Mouse (Mus musculus) lung, postnatal 0 days (tissue): ENCODE results near the gene Dcst2.

Experiments used
- CTCF ChIP-seq: IDR thresholded peaks from 2 replicates; pipeline ENCODE4 v1.5.1; 2016; ENCODE audit warnings: antibody characterized with exemption, mild to moderate bottlenecking
- EP300 ChIP-seq: IDR thresholded peaks from 2 replicates; pipeline ENCODE4 v1.6.1; 2016; ENCODE audit warnings: antibody characterized with exemption, mild to moderate bottlenecking, control low read depth

DNA sequence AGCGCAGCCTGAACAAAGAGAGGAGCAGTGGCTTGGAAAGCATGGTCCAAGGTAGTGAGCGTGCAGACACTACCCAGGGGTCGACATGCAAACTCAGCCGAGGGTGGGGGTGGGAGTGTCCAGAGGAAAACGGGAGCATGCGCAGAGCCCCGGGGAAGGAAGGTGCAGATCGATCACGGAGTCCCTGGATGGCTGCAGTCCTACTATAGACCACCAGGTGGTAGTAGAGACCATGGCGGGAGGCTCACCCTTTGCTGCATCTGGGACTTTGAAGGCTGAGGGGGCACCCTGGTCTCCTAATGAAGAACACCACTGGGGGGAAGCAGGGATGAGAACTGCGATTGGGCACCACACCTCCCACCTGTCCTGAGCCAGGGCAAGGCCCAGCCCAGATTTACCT, 21.3 kb upstream of the Dcst2 start:
- TF ChIP-seq CTCF (peak; percentile 95), EP300 (no peak)
